Mouse (Mus musculus) left cerebral cortex, postnatal 10 days (tissue): Measurements from ENCODE around the gene Tns1. TPM values are rescaled to one million over a fixed set of nuclear protein-coding genes. Genes with fewer than 3 reads are reported as not detected.
"Not testable (repeated sequence)": the region's sequence is repeated elsewhere in the genome, so short reads cannot be mapped to it uniquely, and the experiment has no call there.

Source experiments
- DNase-seq, 2 experiments: peaks; one replicate each; pipeline ENCODE4 v3.0.0; 2021 to 2022; ENCODE audit warnings: low spot score in 2 of 2, mixed read lengths in 1 of 2; ENCODE audit errors: extremely low spot score in 1 of 2
- intact Hi-C: fragments of 180-260 bp; cut with DNase I; formaldehyde crosslinking; loops from one replicate; pipeline ENCODE4 v1.15.1; 2025
- total RNA-seq, 2 experiments: library from RNA; stranded (reverse); gene quantifications; 2 replicates each; pipeline ENCODE4 v1.2.3; 2021

Tns1 gene
- total RNA-seq, result 10 to 100 TPM; 29.3 to 29.8 TPM

GRCm38 (mm10) chr1:74124021-74124981 lies at the start of gene Tns1:
TSS of gene Tns1 (minus strand) at chr1:74124449.
- intact Hi-C loops, result loop anchor here (5.0 kb wide), 1 partner anchor 137 kb away; no protein-coding TSS in a partner anchor
- peak in 1 of 2 experiments; percentile 71 for DNase-seq

GRCm38 (mm10) chr1:74172722-74173121 lies 48.5 kb upstream of the Tns1 start:
- intact Hi-C loops, result no loop called here
- no peak for DNase-seq

- DNase-seq, result no peak
- intact Hi-C loops, result no loop called here
Observed at GRCm38 (mm10) chr1:74169721-74170120, 45.5 kb upstream of the Tns1 start.

- peak in 1 of 2 experiments; percentile 38 for DNase-seq
- intact Hi-C loops, result no loop called here
Observed at GRCm38 (mm10) chr1:74167136-74167535, 42.9 kb upstream of the Tns1 start.

GRCm38 (mm10) chr1:74160036-74160435 lies 35.8 kb upstream of the Tns1 start:
- DNase-seq, result no peak
- intact Hi-C loops, result no loop called here

- intact Hi-C loops, DNase-seq: not testable (repeated sequence)
Observed at GRCm38 (mm10) chr1:74159613-74160012, 35.4 kb upstream of the Tns1 start.

GRCm38 (mm10) chr1:74156381-74156910 lies 32.2 kb upstream of the Tns1 start:
- no peak for DNase-seq
- intact Hi-C loops, result no loop called here

- intact Hi-C loops, result no loop called here
- DNase-seq, result no peak
Observed at GRCm38 (mm10) chr1:74155435-74156012, 31.3 kb upstream of the Tns1 start.

GRCm38 (mm10) chr1:74153461-74154184 lies 29.4 kb upstream of the Tns1 start, which contains the start of gene Cxcr2:
TSS of gene Cxcr2 (plus strand) at chr1:74153989.
- intact Hi-C loops, result no loop called here
- DNase-seq, result no peak

GRCm38 (mm10) chr1:74151091-74151490 lies 26.8 kb upstream of the Tns1 start:
- intact Hi-C loops, result no loop called here
- no peak for DNase-seq

GRCm38 (mm10) chr1:74150101-74150500 lies 25.9 kb upstream of the Tns1 start:
- intact Hi-C loops, result no loop called here
- DNase-seq, result no peak

- DNase-seq, result no peak
- intact Hi-C loops, result no loop called here
Observed at GRCm38 (mm10) chr1:74149106-74149885, 25.0 kb upstream of the Tns1 start.

GRCm38 (mm10) chr1:74141781-74142180 lies 17.5 kb upstream of the Tns1 start:
- DNase-seq, result no peak

GRCm38 (mm10) chr1:74139415-74139814 lies 15.2 kb upstream of the Tns1 start:
- no peak for DNase-seq
- intact Hi-C loops, result no loop called here

More at GRCm38 (mm10) chr1:74141781-74142180, 17.5 kb upstream of the Tns1 start:
- intact Hi-C loops, result no loop called here

- intact Hi-C loops, result no loop called here
- DNase-seq, result no peak
Observed at GRCm38 (mm10) chr1:74135326-74135950, 11.2 kb upstream of the Tns1 start.

- intact Hi-C loops, result no loop called here
- DNase-seq, result peak; percentile 18 to 51
Observed at GRCm38 (mm10) chr1:74133954-74134353, 9.7 kb upstream of the Tns1 start.

GRCm38 (mm10) chr1:74132011-74132410 lies 7.8 kb upstream of the Tns1 start:
- intact Hi-C loops, result no loop called here
- DNase-seq, result no peak
